Mouse (Mus musculus): ENCODE data around the gene Zcchc17.
A peak's percentile ranks its signal among the peaks of the same experiment; 100 is the strongest.

The Zcchc17 gene

GRCm38 (mm10) chr4:130359486-130360237 is at the start of gene Zcchc17, which contains the start of gene Snrnp40:
TSS of gene Zcchc17 (minus strand) at chr4:130359943.
TSS of gene Snrnp40 (plus strand) at chr4:130360132.
- DNase-seq (ENCODE audit: low spot score in 2 of 2), result peak; percentile 98 to 99

- no peak for DNase-seq (ENCODE audit: low spot score in 2 of 2)
Measured at GRCm38 (mm10) chr4:130391265-130391664, 31.5 kb upstream of the Zcchc17 start.

GRCm38 (mm10) chr4:130389927-130390326 is 30.2 kb upstream of the Zcchc17 start:
- no peak for DNase-seq (ENCODE audit: low spot score in 2 of 2)

- peak in 1 of 2 experiments; percentile 27 for DNase-seq (ENCODE audit: low spot score in 2 of 2)
Measured at GRCm38 (mm10) chr4:130389496-130389895, 29.8 kb upstream of the Zcchc17 start.

GRCm38 (mm10) chr4:130387256-130387655 is 27.5 kb upstream of the Zcchc17 start:
- DNase-seq (ENCODE audit: low spot score in 2 of 2), result no peak

- no peak for DNase-seq (ENCODE audit: low spot score in 2 of 2)
Measured at GRCm38 (mm10) chr4:130380418-130380817, 20.7 kb upstream of the Zcchc17 start.

- no peak for DNase-seq (ENCODE audit: low spot score in 2 of 2)
Measured at GRCm38 (mm10) chr4:130379181-130379580, 19.4 kb upstream of the Zcchc17 start.

GRCm38 (mm10) chr4:130377500-130377899 is 17.8 kb upstream of the Zcchc17 start:
- DNase-seq (ENCODE audit: low spot score in 2 of 2), result no peak

GRCm38 (mm10) chr4:130376675-130377074 is 16.9 kb upstream of the Zcchc17 start:
- DNase-seq (ENCODE audit: low spot score in 2 of 2), result no peak

- no peak for DNase-seq (ENCODE audit: low spot score in 2 of 2)
Measured at GRCm38 (mm10) chr4:130360238-130360590, 471 bp upstream of the Zcchc17 start.

GRCm38 (mm10) chr4:130357946-130358345 is 1.8 kb downstream of the Zcchc17 start:
- DNase-seq (ENCODE audit: low spot score in 2 of 2), result no peak

- no peak for DNase-seq (ENCODE audit: low spot score in 2 of 2)
Measured at GRCm38 (mm10) chr4:130352588-130352987, 7.2 kb downstream of the Zcchc17 start.

GRCm38 (mm10) chr4:130350690-130351422 is 8.9 kb downstream of the Zcchc17 start:
- DNase-seq (ENCODE audit: low spot score in 2 of 2), result no peak

- no peak for DNase-seq (ENCODE audit: low spot score in 2 of 2)
Measured at GRCm38 (mm10) chr4:130349666-130350065, 10.1 kb downstream of the Zcchc17 start.

- DNase-seq (ENCODE audit: low spot score in 2 of 2), result peak in 1 of 2 experiments; percentile 29
Measured at GRCm38 (mm10) chr4:130341691-130342090, 18.1 kb downstream of the Zcchc17 start.

- DNase-seq (ENCODE audit: low spot score in 2 of 2), result no peak
Measured at GRCm38 (mm10) chr4:130335867-130336266, 23.9 kb downstream of the Zcchc17 start.

- no peak for DNase-seq (ENCODE audit: low spot score in 2 of 2)
Measured at GRCm38 (mm10) chr4:130327366-130327765, 32.4 kb downstream of the Zcchc17 start.

GRCm38 (mm10) chr4:130325446-130325845 is 34.3 kb downstream of the Zcchc17 start:
- no peak for DNase-seq (ENCODE audit: low spot score in 2 of 2)

- DNase-seq (ENCODE audit: low spot score in 2 of 2), result no peak
Measured at GRCm38 (mm10) chr4:130323607-130324006, 36.1 kb downstream of the Zcchc17 start.

- DNase-seq (ENCODE audit: low spot score in 2 of 2), result no peak
Measured at GRCm38 (mm10) chr4:130323165-130323564, 36.6 kb downstream of the Zcchc17 start.

GRCm38 (mm10) chr4:130322567-130322966 is 37.2 kb downstream of the Zcchc17 start:
- no peak for DNase-seq (ENCODE audit: low spot score in 2 of 2)

GRCm38 (mm10) chr4:130321640-130322039 is 38.1 kb downstream of the Zcchc17 start:
- DNase-seq (ENCODE audit: low spot score in 2 of 2), result no peak

GRCm38 (mm10) chr4:130319564-130319963 is 40.2 kb downstream of the Zcchc17 start:
- no peak for DNase-seq (ENCODE audit: low spot score in 2 of 2)
